In the genomic region with DNA sequence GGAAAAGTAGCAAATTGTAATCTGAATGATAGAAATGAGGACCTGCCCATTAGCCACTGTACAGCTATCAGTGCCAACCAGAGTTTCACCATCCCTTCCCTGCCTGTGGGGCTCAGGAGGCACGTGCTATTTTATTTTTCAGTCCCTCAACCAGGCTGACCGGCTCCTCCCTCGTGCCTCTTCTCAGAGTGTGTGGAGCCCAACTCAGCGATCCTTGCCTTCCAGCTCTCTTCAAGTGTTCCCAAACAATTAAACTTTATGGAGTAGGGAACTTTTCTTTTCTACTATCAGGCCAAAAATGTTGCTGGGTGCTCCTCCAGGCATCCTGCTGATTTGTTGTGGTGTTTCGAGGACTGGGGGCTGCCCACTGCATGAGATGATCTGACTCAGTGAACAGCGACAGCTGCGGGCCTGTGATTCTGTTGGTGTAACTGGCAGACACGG, we compare ENCODE assay signal across 13 mouse cellular contexts. TPM values are rescaled to one million over a fixed set of nuclear protein-coding genes. Genes with fewer than 3 reads are reported as not detected.
A peak's percentile ranks its signal among the peaks of the same experiment; 100 is the strongest.
DNase-seq lines count a peak whose midpoint lies in the region; ATAC-seq and TF ChIP-seq lines count a peak whose summit lies in the region.
"Had no signal": no experiment of that assay in that cellular context is flagged by ENCODE, and none has a peak within 500 bp of the region (broad histone marks: within the 10 kb centered on the region; RNA-seq: fewer than 3 reads in every experiment).

No protein-coding gene starts in this region.

- TF ChIP-seq CTCF in Patski (IDR thresholded peaks at IDR 0.05), result no peak
- TF ChIP-seq CTCF in liver, adult 2 months (IDR thresholded peaks at IDR 0.05; ENCODE audit: low read depth, low read length), result no peak
- no peak for TF ChIP-seq CTCF in spleen, adult 2 months (IDR thresholded peaks at IDR 0.05; ENCODE audit: extremely low read depth, insufficient read depth, insufficient read length, insufficient replicate concordance)
- TF ChIP-seq CTCF in forebrain, postnatal 0 days (IDR thresholded peaks at IDR 0.05; ENCODE audit: low read depth), result no peak

- POLR2A ChIA-PET in Patski (lab: Charles Lee), result interaction anchor here (0.7 kb wide), 1 partner anchor 279 kb away, joined by 3 read pairs; no protein-coding TSS in a partner anchor

- DNase-seq in Patski (ENCODE audit: low read depth, low spot score), result peak; percentile 33
- no peak for DNase-seq in liver, adult 2 months (ENCODE audit: extremely low read depth, low read depth, low spot score)
- peak in 1 of 2 experiments; percentile 37 for DNase-seq in spleen, adult 2 months (ENCODE audit: low read depth in 1 of 2, low spot score in 2 of 2)
- no peak for DNase-seq in limb, embryonic 10.5 days (ENCODE audit: low spot score)
- no peak for DNase-seq in forebrain, postnatal 0 days
- DNase-seq in urinary bladder, adult 2 months (ENCODE audit: low spot score), result no peak
- DNase-seq: adrenal gland, adult 2 months; cerebellum, adult 9-11 months had no signal

- H3K27me3 ChIP-seq in megakaryocyte, embryonic 14.5 days (replicated peaks), result no peaks in the 10 kb centered on the region
- no peaks in the 10 kb centered on the region for H3K27me3 ChIP-seq in Patski
- H3K27me3 ChIP-seq in liver, adult 2 months (ENCODE audit: control insufficient read depth, insufficient read depth, low read length), result no peaks in the 10 kb centered on the region
- no peaks in the 10 kb centered on the region for H3K27me3 ChIP-seq in spleen, adult 2 months (ENCODE audit: control insufficient read depth, insufficient read depth, low read length)
- peaks cover 21% of the 10 kb centered on the region for H3K27me3 ChIP-seq in limb, embryonic 10.5 days (ENCODE audit: low read depth, poor library complexity, severe bottlenecking)
- peaks cover 5% of the 10 kb centered on the region for H3K27me3 ChIP-seq in forebrain, postnatal 0 days (ENCODE audit: insufficient read depth, low read length)

- no peak overlapping the region for H3K4me2 ChIP-seq in forebrain, postnatal 0 days (ENCODE audit: low read depth)
- H3K4me2 ChIP-seq: heart, embryonic 11.5 days; hindbrain, embryonic 12.5 days; lung, embryonic 15.5 days had no signal

- no peaks in the 10 kb centered on the region for H3K9me3 ChIP-seq in megakaryocyte, embryonic 14.5 days
- H3K9me3 ChIP-seq in limb, embryonic 10.5 days (replicated peaks), result no peaks in the 10 kb centered on the region
- H3K9me3 ChIP-seq in forebrain, postnatal 0 days (ENCODE audit: low read length), result no peaks in the 10 kb centered on the region
- H3K9me3 ChIP-seq: hindbrain, embryonic 12.5 days; lung, embryonic 15.5 days had no signal

- no peaks in the 10 kb centered on the region for H3K36me3 ChIP-seq in megakaryocyte, embryonic 14.5 days (replicated peaks; ENCODE audit: low read length)
- no peaks in the 10 kb centered on the region for H3K36me3 ChIP-seq in liver, adult 2 months (ENCODE audit: control insufficient read depth, insufficient read depth, low read length)
- H3K36me3 ChIP-seq in spleen, adult 2 months (ENCODE audit: control insufficient read depth, insufficient read depth, low read length), result no peaks in the 10 kb centered on the region; the same call in 1 of the 2 replicates
- H3K36me3 ChIP-seq in limb, embryonic 10.5 days, result no peaks in the 10 kb centered on the region
- H3K36me3 ChIP-seq in forebrain, postnatal 0 days (ENCODE audit: insufficient read depth), result no peaks in the 10 kb centered on the region
- H3K36me3 ChIP-seq: hindbrain, embryonic 12.5 days; lung, embryonic 15.5 days had no signal

- peak overlapping the region; percentile 72 for H3K4me3 ChIP-seq in megakaryocyte, embryonic 14.5 days (replicated peaks)
- no peak overlapping the region for H3K4me3 ChIP-seq in liver, adult 2 months (ENCODE audit: insufficient read depth, low read depth, low read length)
- H3K4me3 ChIP-seq in spleen, adult 2 months (ENCODE audit: extremely low read depth, insufficient read depth, insufficient read length), result no peak overlapping the region
- no peak overlapping the region for H3K4me3 ChIP-seq in limb, embryonic 10.5 days
- no peak overlapping the region for H3K4me3 ChIP-seq in forebrain, postnatal 0 days (ENCODE audit: low read depth, low read length)
- H3K4me3 ChIP-seq: hindbrain, embryonic 12.5 days; lung, embryonic 15.5 days had no signal

- CTCF ChIA-PET in Patski (lab: Charles Lee), result no interaction called here

- no peak overlapping the region for H3K9ac ChIP-seq in liver, adult 2 months (ENCODE audit: low read depth, low read length)
- no peak overlapping the region for H3K9ac ChIP-seq in forebrain, postnatal 0 days
- H3K9ac ChIP-seq: hindbrain, embryonic 12.5 days; lung, embryonic 15.5 days had no signal

- no peak for TF ChIP-seq POLR2A in liver, adult 2 months (IDR thresholded peaks at IDR 0.05; ENCODE audit: extremely low read depth, insufficient read depth, low read length)
- no peak for TF ChIP-seq POLR2A in spleen, adult 2 months (IDR thresholded peaks at IDR 0.05; ENCODE audit: low read depth, low read length)

- no peak for ATAC-seq in megakaryocyte, adult 5-6 weeks (ENCODE audit: poor library complexity, severe bottlenecking)
- ATAC-seq in Patski, result peak; percentile 61
- ATAC-seq in forebrain, postnatal 0 days, result no peak

- 62% methylated on average over 8 of the region's 8 CpGs for WGBS in liver, adult 2 months
- WGBS in spleen, adult 2 months, result 11% methylated on average over 8 of the region's 8 CpGs
- WGBS in limb, embryonic 10.5 days, result 71% methylated on average over 8 of the region's 8 CpGs
- 65% methylated on average over 8 of the region's 8 CpGs for whole genome bisulfite sequencing in forebrain, postnatal 0 days

- H3K4me1 ChIP-seq in megakaryocyte, embryonic 14.5 days, result peaks cover 63% of the 10 kb centered on the region
- H3K4me1 ChIP-seq in liver, adult 2 months (ENCODE audit: control insufficient read depth, insufficient read depth, low read length), result no peaks in the 10 kb centered on the region; the same call in 1 of the 2 replicates
- peaks cover 20% of the 10 kb centered on the region for H3K4me1 ChIP-seq in spleen, adult 2 months (ENCODE audit: control insufficient read depth, insufficient read depth, insufficient read length)
- H3K4me1 ChIP-seq in limb, embryonic 10.5 days, result peaks cover 22% of the 10 kb centered on the region
- H3K4me1 ChIP-seq in forebrain, postnatal 0 days (ENCODE audit: insufficient read depth), result no peaks in the 10 kb centered on the region

- H3K79me2 ChIP-seq in liver, adult 2 months (ENCODE audit: control insufficient read depth, insufficient read depth, low read length), result no peaks in the 10 kb centered on the region

- in situ Hi-C loops in Patski (cut with MboI; ENCODE audit: low pct_unique_long_range_greater_than_20kb), result no loop called here

- H3K27ac ChIP-seq in liver, adult 2 months (replicated peaks; ENCODE audit: insufficient read depth, low read depth, low read length), result peak overlapping the region; percentile 29; the same call in 1 of the 2 replicates
- H3K27ac ChIP-seq in spleen, adult 2 months (ENCODE audit: insufficient read depth, low read length), result peak overlapping the region; percentile 73
- no peak overlapping the region for H3K27ac ChIP-seq in limb, embryonic 10.5 days
- no peak overlapping the region for H3K27ac ChIP-seq in forebrain, postnatal 0 days (ENCODE audit: low read depth, low read length)
- H3K27ac ChIP-seq: hindbrain, embryonic 12.5 days had no signal

RNA-seq across cellular contexts. Expression of a gene that starts 1.4 kb away (rescaled TPM):
- 1.6 TPM in 1 of 2 replicates, not detected in the other for polyA plus RNA-seq in megakaryocyte, embryonic 14.5 days (2012; ENCODE audit: insufficient read depth, low replicate concordance)
- 208 and 212 TPM in 2 replicates for total RNA-seq in megakaryocyte, adult 5-6 weeks (2015)
- total RNA-seq in megakaryocyte, adult 5-6 weeks (2017), result 170 and 201 TPM in 2 replicates
- polyA plus RNA-seq in Patski (2021), result 0.04 TPM
- 2.0 and 2.2 TPM in 2 replicates for total RNA-seq in liver, adult 2 months (2014; rRNA removed)
- 0.21 and 0.48 TPM in 2 replicates for polyA plus RNA-seq in liver, adult 2 months (2012; rRNA removed)
- 23.5 and 24.3 TPM in 2 replicates for polyA plus RNA-seq in spleen, adult 2 months (2012; rRNA removed)
- polyA plus RNA-seq in limb, embryonic 10.5 days (2016; fragmentation: Nextera tagmentation; extraction: Ambion mirVana), result 3.7 and 5.2 TPM in 2 replicates
- total RNA-seq in forebrain, postnatal 0 days (2014; rRNA removed), result 3.3 and 4.1 TPM in 2 replicates
- polyA plus RNA-seq in forebrain, postnatal 0 days (2015; fragmentation: Nextera tagmentation; extraction: Ambion mirVana), result 0.92 and 1.5 TPM in 2 replicates
- 4.6 and 5.5 TPM in 2 replicates for polyA plus RNA-seq in urinary bladder, adult 2 months (2012; rRNA removed)

Comparison
In these comparisons a context has a peak if more than half of its experiments do, and no peak if none do; other contexts are left out.
1. H3K27ac ChIP-seq: peak in liver, adult 2 months (single experiment) and spleen, adult 2 months (single experiment); none in limb, embryonic 10.5 days (single experiment) and forebrain, postnatal 0 days (single experiment).